ENCODE assay signal across 25 mouse cellular contexts in genomic region chr1:68451274-68451673, GRCm38 (mm10).
A peak's percentile ranks its signal among the peaks of the same experiment; 100 is the strongest.
DNase-seq lines count a peak whose midpoint lies in the region; TF ChIP-seq lines count a peak whose summit lies in the region.
"Had no signal": no experiment of that assay in that cellular context is flagged by ENCODE, and none has a peak within 500 bp of the region (broad histone marks: within the 10 kb centered on the region; RNA-seq: fewer than 3 reads in every experiment).

No protein-coding gene starts in this region.

- TF ChIP-seq POLR2A in brain, embryonic 14.5 days (IDR thresholded peaks at IDR 0.05; ENCODE audit: borderline replicate concordance, extremely low read depth, insufficient read depth, insufficient read length, poor library complexity, severe bottlenecking), result no peak
- TF ChIP-seq POLR2A in kidney, adult 2 months (IDR thresholded peaks at IDR 0.05; ENCODE audit: low read depth, low read length), result no peak

- no peak for TF ChIP-seq CTCF in brain, embryonic 14.5 days (IDR thresholded peaks at IDR 0.05; ENCODE audit: borderline replicate concordance, extremely low read depth, insufficient read depth, insufficient read length)
- no peak for TF ChIP-seq CTCF in kidney, adult 2 months (conservative IDR thresholded peaks at IDR 0.05; ENCODE audit: insufficient read depth, insufficient read length, low read depth, low read length)

- H3K4me3 ChIP-seq in kidney, adult 2 months (ENCODE audit: insufficient read depth, low read depth, low read length), result no peak overlapping the region
- H3K4me3 ChIP-seq: embryonic facial prominence, embryonic 12.5 days; embryonic facial prominence, embryonic 15.5 days; heart, embryonic 12.5 days; heart, embryonic 15.5 days; hindbrain, embryonic 10.5 days had no signal

- DNase-seq in cerebellum, adult 11-12 months, result peak; percentile 2
- DNase-seq in cerebellum, adult 11 months, result no peak
- DNase-seq in left cerebral cortex, postnatal 4 days, result peak; percentile 27
- DNase-seq in left cerebral cortex, postnatal 14 days (ENCODE audit: low spot score in 2 of 2), result no peak
- peak; percentile 7 for DNase-seq in brain, embryonic 14.5 days (ENCODE audit: low read depth)
- peak; percentile 12 to 51 for DNase-seq in cerebellum, postnatal 14 days
- no peak for DNase-seq in urinary bladder, postnatal 14 days (ENCODE audit: low spot score)
- no peak for DNase-seq in kidney, adult 2 months
- DNase-seq: adrenal gland, postnatal 14 days; B cell, adult 2 months; forebrain, postnatal 0 days; gastrocnemius, postnatal 25 days; heart, adult 18-20 months; heart, postnatal 10 days; heart, postnatal 36 days; kidney, adult 8-10 months had no signal

- intact Hi-C loops in left cerebral cortex, postnatal 4 days (cut with DNase I), result no loop called here
- intact Hi-C loops in left cerebral cortex, postnatal 14 days (cut with DNase I), result no loop called here

- WGBS in kidney, adult 2 months, result 89% methylated on average over 1 of the region's 1 CpGs

- H3K36me3 ChIP-seq in kidney, adult 2 months (ENCODE audit: control insufficient read depth, insufficient read depth, low read length), result no peaks in the 10 kb centered on the region
- H3K36me3 ChIP-seq: embryonic facial prominence, embryonic 12.5 days; embryonic facial prominence, embryonic 15.5 days; G1E; heart, embryonic 12.5 days; heart, embryonic 15.5 days; hindbrain, embryonic 10.5 days had no signal

- H3K4me1 ChIP-seq in kidney, adult 2 months (ENCODE audit: control insufficient read depth, insufficient read depth, low read length), result no peaks in the 10 kb centered on the region
- H3K4me1 ChIP-seq: embryonic facial prominence, embryonic 12.5 days; embryonic facial prominence, embryonic 15.5 days; heart, embryonic 12.5 days; heart, embryonic 15.5 days had no signal

- no peaks in the 10 kb centered on the region for H3K27me3 ChIP-seq in kidney, adult 2 months (replicated peaks; ENCODE audit: control insufficient read depth, insufficient read depth, low read length)
- H3K27me3 ChIP-seq: CH12.LX; embryonic facial prominence, embryonic 12.5 days; embryonic facial prominence, embryonic 15.5 days; heart, embryonic 12.5 days; heart, embryonic 15.5 days; Patski had no signal

- no peak overlapping the region for H3K27ac ChIP-seq in kidney, adult 2 months (ENCODE audit: insufficient read depth, low read depth, low read length)
- H3K27ac ChIP-seq: embryonic facial prominence, embryonic 12.5 days; embryonic facial prominence, embryonic 15.5 days; heart, embryonic 15.5 days; hindbrain, embryonic 10.5 days; hindbrain, embryonic 14.5 days had no signal

Comparison
In these comparisons a context has a peak if more than half of its experiments do, and no peak if none do; other contexts are left out.
1. DNase-seq: peak in cerebellum, adult 11-12 months (single experiment), left cerebral cortex, postnatal 4 days (single experiment), brain, embryonic 14.5 days (single experiment) and cerebellum, postnatal 14 days (2 of 2); none in cerebellum, adult 11 months (single experiment), left cerebral cortex, postnatal 14 days (0 of 2), urinary bladder, postnatal 14 days (single experiment) and kidney, adult 2 months (single experiment).